Mouse (Mus musculus) hindbrain, embryonic 13.5 days (tissue): ENCODE results near the gene Sumf1. TPM values are rescaled to one million over a fixed set of nuclear protein-coding genes. Genes with fewer than 3 reads are reported as not detected.

ENCODE experiments used
- ATAC-seq: fragments of 200-750 bp; cut with Nextera tagmentation; 2 replicates; pipeline ENCODE4 v1.8.0; 2017; ENCODE audit warnings: moderate TSS enrichment; ENCODE audit not compliant: low FRiP score
- H3K27ac ChIP-seq: fragments of 300-500 bp; sonication (generic); 2 replicates; pipeline ENCODE4 v1.5.1; 2015; ENCODE audit warnings: inconsistent platforms, mild to moderate bottlenecking, moderate library complexity
- H3K27me3 ChIP-seq: fragments of 300-500 bp; sonication (generic); 2 replicates; pipeline ENCODE4 v1.6.1; 2015; ENCODE audit warnings: mild to moderate bottlenecking, inconsistent platforms
- H3K36me3 ChIP-seq: fragments of 300-500 bp; sonication (generic); 2 replicates; pipeline ENCODE4 v1.6.1; 2015; ENCODE audit warnings: mild to moderate bottlenecking, inconsistent platforms
- H3K4me1 ChIP-seq: fragments of 300-500 bp; sonication (generic); replicated peaks from 2 replicates; pipeline ENCODE4 v1.6.1; 2015; ENCODE audit warnings: inconsistent platforms
- H3K4me2 ChIP-seq: fragments of 300-500 bp; sonication (generic); 2 replicates; pipeline ENCODE4 v1.6.1; 2015; ENCODE audit warnings: inconsistent platforms, mild to moderate bottlenecking, moderate library complexity
- H3K4me3 ChIP-seq: fragments of 300-500 bp; sonication (generic); 2 replicates; pipeline ENCODE4 v1.5.1; 2015; ENCODE audit warnings: mild to moderate bottlenecking, inconsistent platforms
- H3K9ac ChIP-seq: fragments of 300-500 bp; sonication (generic); 2 replicates; pipeline ENCODE4 v1.6.1; 2015; ENCODE audit warnings: mild to moderate bottlenecking, inconsistent platforms
- H3K9me3 ChIP-seq: fragments of 300-500 bp; sonication (generic); 2 replicates; pipeline ENCODE4 v1.6.1; 2016; ENCODE audit warnings: inconsistent platforms
- WGBS: fragments of 180-500 bp; shearing (Covaris S2); methylation state at CpG from one replicate; pipeline ENCODE4 v1.1.7; 2015; 5-methylcytosine and 5-hydroxymethylcytosine counted together
- polyA plus RNA-seq: library from polyadenylated mRNA; unstranded; fragments of >200 nt; fragmentation: Nextera tagmentation; extraction: Ambion mirVana; gene quantifications from 2 replicates; pipeline ENCODE4 v1.2.1, GENCODE M21; 2015

The Sumf1 gene
- polyA plus RNA-seq, 1 experiment from 2014 or later = 11.7 TPM

DNA sequence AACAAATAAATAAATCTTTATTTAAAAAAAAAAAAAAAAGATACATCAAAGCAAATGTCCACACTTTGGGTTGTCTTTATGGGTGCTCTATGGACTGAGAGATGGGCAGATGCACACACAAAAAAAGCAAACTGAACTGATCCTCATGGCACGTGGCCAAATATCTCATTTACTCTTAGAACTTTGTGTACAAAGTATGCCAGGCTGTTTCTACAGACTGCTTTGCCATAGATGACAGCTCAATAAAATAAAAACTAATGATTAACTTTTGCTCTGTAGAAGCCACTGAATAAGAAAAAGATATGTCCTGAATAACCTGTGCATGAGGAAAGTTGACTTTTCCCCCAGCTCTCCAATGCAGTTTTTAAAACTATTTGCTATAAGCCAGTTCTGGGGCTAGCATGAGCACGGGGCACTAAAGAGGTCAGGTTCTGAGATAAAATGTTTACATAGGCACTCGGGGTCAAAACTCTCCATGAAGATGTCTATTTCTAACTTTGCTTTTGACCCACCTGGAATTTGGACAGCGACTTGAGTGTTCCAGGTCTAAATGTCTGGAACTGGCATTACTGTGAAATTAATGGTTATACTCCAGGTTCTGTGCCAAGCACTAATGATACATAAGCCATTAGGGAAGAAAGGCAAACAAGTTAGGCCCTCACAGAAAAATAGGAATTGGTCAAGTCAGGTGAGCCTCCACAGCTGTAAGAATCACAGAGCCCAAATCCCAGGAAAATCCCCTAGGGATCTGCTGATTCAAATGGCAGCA, 44.5 kb downstream of the Sumf1 start:
- Histone ChIP-seq H3K4me1 (peaks cover 9% of the 10 kb centered on the region), H3K4me3 (no peak overlapping the region), H3K27me3 (no peaks in the 10 kb centered on the region), H3K9ac (no peak overlapping the region), H3K27ac (no peak overlapping the region), H3K4me2 (no peak overlapping the region), H3K9me3 (no peaks in the 10 kb centered on the region), H3K36me3 (peaks cover 4% of the 10 kb centered on the region; the same call in 1 of the 2 replicates)
- ATAC-seq = no peak
- WGBS = 95% methylated on average over 4 of the region's 4 CpGs

DNA sequence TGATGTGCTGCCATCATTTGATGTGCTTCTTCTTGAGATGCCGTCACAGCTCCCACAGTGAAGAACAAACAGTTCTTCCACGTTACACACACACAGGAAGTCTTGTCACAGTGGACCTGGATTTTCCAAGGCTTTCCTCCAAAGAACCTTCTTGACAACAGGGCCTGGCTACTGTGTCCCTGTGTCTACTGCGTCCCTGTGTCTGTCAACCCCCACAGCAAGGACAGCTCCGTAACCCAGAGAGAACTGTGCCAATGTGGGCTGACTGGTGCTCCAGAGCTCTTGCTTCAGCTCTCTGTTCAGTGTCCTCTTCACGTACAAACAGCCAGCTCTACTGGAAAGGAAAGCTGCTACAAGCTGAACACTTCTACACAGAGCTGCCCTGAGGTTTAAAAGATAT, 48.4 kb downstream of the Sumf1 start:
- Histone ChIP-seq H3K9me3 (no peaks in the 10 kb centered on the region), H3K27me3 (no peaks in the 10 kb centered on the region), H3K27ac (no peak overlapping the region), H3K4me3 (no peak overlapping the region), H3K4me1 (no peaks in the 10 kb centered on the region), H3K9ac (no peak overlapping the region), H3K36me3 (peaks cover 4% of the 10 kb centered on the region; the same call in 1 of the 2 replicates), H3K4me2 (no peak overlapping the region)
- WGBS = 90% methylated on average over 5 of the region's 5 CpGs
- ATAC-seq = no peak

DNA sequence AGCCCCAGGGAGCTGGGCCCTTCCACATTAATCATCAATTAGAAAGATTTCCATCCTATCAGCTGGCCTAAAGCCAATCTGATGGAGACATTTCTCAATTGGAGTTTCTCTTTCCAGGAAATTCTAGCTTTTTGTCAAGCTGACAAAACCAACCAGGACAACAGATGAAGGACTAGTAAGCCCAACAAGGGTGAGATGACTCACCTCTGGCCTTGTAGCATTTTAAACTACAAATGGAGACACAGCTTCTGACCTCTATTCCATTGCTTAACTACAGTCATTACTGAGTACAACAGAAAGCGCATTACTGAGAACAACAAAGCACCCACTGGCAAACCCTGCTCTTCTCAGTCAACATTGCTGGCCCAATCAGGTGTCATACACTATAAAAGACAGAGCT, 49.1 kb downstream of the Sumf1 start:
- Histone ChIP-seq H3K4me3 (no peak overlapping the region), H3K9ac (no peak overlapping the region), H3K27me3 (no peaks in the 10 kb centered on the region), H3K4me2 (no peak overlapping the region), H3K4me1 (no peaks in the 10 kb centered on the region), H3K9me3 (no peaks in the 10 kb centered on the region), H3K27ac (no peak overlapping the region), H3K36me3 (no peaks in the 10 kb centered on the region; the same call in 1 of the 2 replicates)
- WGBS = 97% methylated on average over 1 of the region's 1 CpGs
- ATAC-seq = no peak

DNA sequence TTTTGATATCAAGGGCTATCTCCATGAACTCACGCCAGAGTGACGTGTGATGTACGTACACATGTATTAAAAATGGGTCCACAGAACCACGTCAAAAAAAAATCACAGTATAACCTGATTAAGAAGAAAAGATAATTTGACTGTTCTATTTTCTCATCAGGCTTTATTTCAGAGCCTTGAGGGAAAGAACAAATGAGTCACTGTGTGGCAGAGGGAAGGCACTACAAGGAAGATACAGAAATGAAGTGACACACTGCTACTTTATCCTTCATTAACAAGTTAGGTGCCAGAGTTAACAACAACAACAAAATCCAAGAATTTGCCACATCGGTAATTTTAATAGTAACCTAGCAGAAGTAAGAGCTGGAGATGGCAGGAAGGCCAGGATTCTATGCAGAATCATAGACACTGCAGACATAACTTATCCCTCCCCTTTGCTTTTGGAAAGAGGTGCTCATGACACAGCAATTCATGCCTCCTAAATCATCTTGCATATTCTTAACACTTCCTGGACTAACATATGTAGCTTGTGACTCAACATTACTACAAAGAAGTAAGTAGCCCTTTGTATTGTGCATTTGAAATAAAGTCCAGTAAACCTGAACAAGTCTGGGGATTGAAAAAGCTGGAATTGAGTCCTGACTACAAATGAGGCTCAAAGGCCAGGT, 53.0 kb downstream of the Sumf1 start:
- Histone ChIP-seq H3K4me2 (no peak overlapping the region), H3K27ac (no peak overlapping the region), H3K9me3 (no peaks in the 10 kb centered on the region), H3K9ac (no peak overlapping the region), H3K27me3 (no peaks in the 10 kb centered on the region), H3K36me3 (no peaks in the 10 kb centered on the region), H3K4me3 (no peak overlapping the region), H3K4me1 (no peaks in the 10 kb centered on the region)
- no peak for ATAC-seq
- 96% methylated on average over 5 of the region's 5 CpGs for WGBS

DNA sequence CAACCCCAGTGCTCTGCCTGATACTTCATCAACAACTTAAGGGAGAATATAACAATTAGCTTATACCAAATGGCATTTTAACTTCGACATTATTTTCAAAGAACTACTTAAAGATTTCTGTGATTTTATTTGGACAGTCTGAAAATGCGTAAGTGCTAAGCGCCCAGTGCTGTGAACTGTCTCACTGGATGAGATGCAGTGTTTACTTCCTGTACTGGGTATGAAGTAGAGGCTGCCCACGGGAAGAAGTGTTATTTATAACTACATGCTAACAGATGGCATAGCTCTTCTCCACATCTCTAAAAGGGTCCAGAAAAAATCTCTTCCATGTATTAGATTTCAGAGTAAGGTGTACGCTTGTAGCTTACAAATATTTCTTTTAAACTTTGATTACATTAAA, 54.7 kb downstream of the Sumf1 start:
- Histone ChIP-seq H3K27ac (no peak overlapping the region), H3K36me3 (no peaks in the 10 kb centered on the region), H3K4me3 (no peak overlapping the region), H3K4me1 (no peaks in the 10 kb centered on the region), H3K4me2 (no peak overlapping the region), H3K9me3 (no peaks in the 10 kb centered on the region), H3K27me3 (no peaks in the 10 kb centered on the region), H3K9ac (no peak overlapping the region)
- no peak for ATAC-seq
- WGBS = 93% methylated on average over 5 of the region's 5 CpGs

GRCm38 (mm10) chr6:108126631-108127030, 58.8 kb downstream of the Sumf1 start:
- Histone ChIP-seq H3K36me3 (no peaks in the 10 kb centered on the region), H3K27me3 (no peaks in the 10 kb centered on the region), H3K4me1 (no peaks in the 10 kb centered on the region), H3K9me3 (no peaks in the 10 kb centered on the region), H3K4me3 (no peak overlapping the region), H3K4me2 (no peak overlapping the region), H3K9ac (no peak overlapping the region), H3K27ac (no peak overlapping the region)
- WGBS = 90% methylated on average over 3 of the region's 3 CpGs
- no peak for ATAC-seq

DNA sequence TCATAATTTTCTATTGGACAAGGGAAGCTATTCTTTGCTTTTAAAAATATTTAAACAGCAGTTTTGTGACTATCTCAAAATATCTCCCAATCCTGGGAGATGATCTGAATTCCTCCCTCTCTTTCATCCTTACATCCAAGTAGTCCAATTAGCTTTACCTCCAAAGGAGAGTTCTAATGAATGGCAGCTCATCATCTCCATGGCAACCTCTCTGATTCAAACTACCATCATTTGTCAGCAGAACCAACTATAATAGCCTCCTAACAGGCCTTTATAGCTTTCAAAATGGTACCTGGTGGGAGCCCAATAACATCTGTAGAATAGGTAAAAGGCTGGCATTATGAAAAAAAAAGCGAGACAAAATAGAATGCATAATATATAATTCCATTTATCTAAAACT, 59.9 kb downstream of the Sumf1 start:
- Histone ChIP-seq H3K9ac (no peak overlapping the region), H3K36me3 (no peaks in the 10 kb centered on the region), H3K9me3 (no peaks in the 10 kb centered on the region), H3K4me1 (no peaks in the 10 kb centered on the region), H3K27me3 (no peaks in the 10 kb centered on the region), H3K27ac (no peak overlapping the region), H3K4me2 (no peak overlapping the region), H3K4me3 (no peak overlapping the region)
- ATAC-seq = no peak
- WGBS = 79% methylated on average over 1 of the region's 1 CpGs

- Histone ChIP-seq H3K27ac (no peak overlapping the region), H3K9me3 (no peaks in the 10 kb centered on the region), H3K27me3 (no peaks in the 10 kb centered on the region), H3K4me1 (no peaks in the 10 kb centered on the region), H3K9ac (no peak overlapping the region), H3K4me3 (no peak overlapping the region), H3K4me2 (no peak overlapping the region), H3K36me3 (no peaks in the 10 kb centered on the region)
- ATAC-seq = no peak
- 95% methylated on average over 6 of the region's 6 CpGs for WGBS
Measured at GRCm38 (mm10) chr6:108117881-108118280, 67.5 kb downstream of the Sumf1 start.

GRCm38 (mm10) chr6:108114971-108115370, 70.4 kb downstream of the Sumf1 start:
- Histone ChIP-seq H3K4me2 (no peak overlapping the region), H3K9ac (no peak overlapping the region), H3K4me3 (no peak overlapping the region), H3K9me3 (no peaks in the 10 kb centered on the region), H3K4me1 (0 out of 2 replicates have a peak, but pooled peaks cover 2% of the 10 kb centered on the region), H3K27ac (no peak overlapping the region), H3K36me3 (no peaks in the 10 kb centered on the region), H3K27me3 (no peaks in the 10 kb centered on the region)
- no peak for ATAC-seq
- WGBS = 93% methylated on average over 1 of the region's 1 CpGs

GRCm38 (mm10) chr6:108111693-108112092, 73.7 kb downstream of the Sumf1 start:
- no peak overlapping the region for H3K4me2 ChIP-seq

DNA sequence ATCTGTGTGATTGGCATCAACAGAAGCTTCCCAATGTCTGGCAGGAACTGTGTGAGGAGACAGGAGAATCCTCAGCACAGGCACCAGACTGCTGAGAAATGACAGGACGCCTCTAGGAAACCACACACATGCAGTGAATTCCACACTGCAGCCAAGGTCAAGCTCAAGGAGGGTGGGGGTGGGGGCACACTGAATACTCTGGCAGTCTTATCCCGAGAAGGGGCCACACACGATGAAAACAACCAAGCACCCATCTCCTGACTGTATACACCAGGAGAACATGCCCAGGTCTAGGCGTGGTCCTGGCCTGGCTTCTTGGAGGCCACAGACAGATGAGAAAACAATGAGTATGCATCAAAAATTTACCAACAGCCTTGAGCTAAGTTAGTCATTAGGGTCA, 75.0 kb downstream of the Sumf1 start:
- WGBS = 75% methylated on average over 4 of the region's 4 CpGs
- Histone ChIP-seq H3K9ac (no peak overlapping the region), H3K4me2 (no peak overlapping the region), H3K9me3 (no peaks in the 10 kb centered on the region), H3K36me3 (no peaks in the 10 kb centered on the region; the same call in 1 of the 2 replicates), H3K4me3 (no peak overlapping the region), H3K27ac (no peak overlapping the region), H3K27me3 (no peaks in the 10 kb centered on the region), H3K4me1 (0 out of 2 replicates have a peak, but pooled peaks cover 2% of the 10 kb centered on the region)
- ATAC-seq = no peak; the same call in 1 of the 2 replicates

More at GRCm38 (mm10) chr6:108111693-108112092, 73.7 kb downstream of the Sumf1 start:
- Histone ChIP-seq H3K27me3 (no peaks in the 10 kb centered on the region), H3K27ac (no peak overlapping the region), H3K4me3 (no peak overlapping the region), H3K9ac (no peak overlapping the region), H3K36me3 (no peaks in the 10 kb centered on the region; the same call in 1 of the 2 replicates), H3K4me1 (0 out of 2 replicates have a peak, but pooled peaks cover 2% of the 10 kb centered on the region), H3K9me3 (no peaks in the 10 kb centered on the region)
- no peak for ATAC-seq

DNA sequence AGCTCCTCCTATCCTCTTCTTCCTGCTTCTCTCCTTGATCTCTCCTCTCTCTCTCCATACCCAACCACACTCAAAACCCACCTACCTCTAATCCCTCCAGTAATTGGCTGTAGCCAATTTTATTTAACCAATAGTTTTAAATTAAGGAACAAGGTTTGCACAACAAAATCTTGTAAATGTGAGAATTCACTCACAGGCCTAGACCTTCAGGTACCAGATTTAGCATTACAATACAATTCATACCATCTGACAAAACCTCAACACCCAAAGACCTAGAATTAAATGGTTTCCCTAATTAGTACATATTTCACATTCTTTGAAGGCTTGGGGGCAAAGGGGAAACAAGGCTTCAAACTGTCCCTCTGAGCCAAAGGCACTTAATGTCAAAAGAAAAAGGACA, 78.0 kb downstream of the Sumf1 start:
- no peak for ATAC-seq
- H3K4me3 ChIP-seq = no peak overlapping the region
- no peaks in the 10 kb centered on the region for H3K9me3 ChIP-seq
- no peak overlapping the region for H3K27ac ChIP-seq
- no peak overlapping the region for H3K4me2 ChIP-seq
- no peaks in the 10 kb centered on the region for H3K27me3 ChIP-seq
- no peak overlapping the region for H3K9ac ChIP-seq
- H3K4me1 ChIP-seq = peaks cover 6% of the 10 kb centered on the region; the same call in 1 of the 2 replicates
- no peaks in the 10 kb centered on the region; the same call in 1 of the 2 replicates for H3K36me3 ChIP-seq
